Mouse (Mus musculus) frontal cortex, adult (tissue): ENCODE results near the gene Uba1.
"Not testable (repeated sequence)": the region's sequence is repeated elsewhere in the genome, so short reads cannot be mapped to it uniquely, and the experiment has no call there.

Source experiments
- ATAC-seq: cut with Nextera tagmentation; 2 replicates; pipeline ENCODE4 v1.9.2; 2017; ENCODE audit warnings: mild to moderate bottlenecking, moderate library complexity, mixed read lengths; ENCODE audit not compliant: low TSS enrichment

The Uba1 gene

GRCm38 (mm10) chrX:20728681-20729080, 70.6 kb downstream of the Uba1 start:
- ATAC-seq, result no peak

- not testable (repeated sequence) for ATAC-seq
These were observed 71.9 kb downstream of the Uba1 start for GRCm38 (mm10) chrX:20730048-20730447.
